Mouse (Mus musculus) erythroblast, embryonic 14.5 days (primary cell): ENCODE results near the gene Nup188.

Source experiments
- GATA1 ChIP-seq: IDR thresholded peaks from 2 replicates; pipeline ENCODE4 v1.6.1; 2012; ENCODE audit warnings: low read length, inconsistent platforms, mixed read lengths
- TAL1 ChIP-seq: IDR thresholded peaks from 3 replicates; pipeline ENCODE4 v1.6.1; 2012; ENCODE audit warnings: low read length, inconsistent platforms, mixed read lengths

- TF ChIP-seq GATA1 (no peak), TAL1 (no peak)
Observed at GRCm38 (mm10) chr2:30286192-30287026, at the start of gene Nup188, which contains the start of gene Dolk.
